Mouse (Mus musculus) hindlimb bud, embryonic 11.5 days (tissue): ENCODE data around the gene Fndc10.
"Not testable (repeated sequence)": the region's sequence is repeated elsewhere in the genome, so short reads cannot be mapped to it uniquely, and the experiment has no call there.

ENCODE experiments used
- DNase-seq: peaks from one replicate; pipeline ENCODE4 v3.0.0-alpha.2; 2012; ENCODE audit warnings: low read depth, low spot score; ENCODE audit errors: extremely low spot score

Fndc10 gene

GRCm38 (mm10) chr4:155734951-155735702 lies 41.0 kb downstream of the Fndc10 start:
- DNase-seq, result no peak

- no peak for DNase-seq
Observed at GRCm38 (mm10) chr4:155735788-155736187, 41.6 kb downstream of the Fndc10 start.

GRCm38 (mm10) chr4:155736421-155736820 lies 42.3 kb downstream of the Fndc10 start:
- no peak for DNase-seq

GRCm38 (mm10) chr4:155738262-155738661 lies 44.1 kb downstream of the Fndc10 start:
- no peak for DNase-seq

GRCm38 (mm10) chr4:155739152-155739551 lies 45.0 kb downstream of the Fndc10 start:
- no peak for DNase-seq

GRCm38 (mm10) chr4:155739741-155740636 lies 45.8 kb downstream of the Fndc10 start:
- DNase-seq, result no peak

GRCm38 (mm10) chr4:155740681-155741080 lies 46.5 kb downstream of the Fndc10 start:
- DNase-seq, result not testable (repeated sequence)

- no peak for DNase-seq
Observed at GRCm38 (mm10) chr4:155742684-155743083, 48.5 kb downstream of the Fndc10 start.

GRCm38 (mm10) chr4:155744474-155744873 lies 50.3 kb downstream of the Fndc10 start:
- DNase-seq, result no peak

- DNase-seq, result no peak
Observed at GRCm38 (mm10) chr4:155745136-155745535, 51.0 kb downstream of the Fndc10 start.
